Mouse (Mus musculus): ENCODE results near the gene Cd34.

Cd34 gene

DNA sequence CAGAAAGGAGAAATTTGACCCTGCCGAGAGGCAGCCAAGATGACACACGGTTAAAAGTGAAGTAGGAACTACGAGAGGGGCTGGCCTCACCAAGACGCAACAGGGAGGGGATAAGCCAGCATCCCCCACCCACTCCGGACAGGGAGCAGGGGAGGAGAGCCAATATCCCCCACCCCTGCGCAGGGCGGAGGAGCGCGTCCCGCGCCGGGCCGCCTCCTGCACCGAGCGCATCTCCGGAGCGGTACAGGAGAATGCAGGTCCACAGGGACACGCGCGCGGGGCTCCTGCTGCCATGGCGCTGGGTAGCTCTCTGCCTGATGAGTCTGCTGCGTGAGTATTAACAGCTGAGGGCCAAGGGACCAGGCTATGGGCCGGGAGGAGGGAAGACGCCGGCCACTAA lies at the start of gene Cd34:
Cd34 (plus strand) TSS at position 105 of the 400 bp plus-strand sequence.
- DNase-seq (ENCODE audit: extremely low spot score, low read depth, low spot score) = no peak

DNA sequence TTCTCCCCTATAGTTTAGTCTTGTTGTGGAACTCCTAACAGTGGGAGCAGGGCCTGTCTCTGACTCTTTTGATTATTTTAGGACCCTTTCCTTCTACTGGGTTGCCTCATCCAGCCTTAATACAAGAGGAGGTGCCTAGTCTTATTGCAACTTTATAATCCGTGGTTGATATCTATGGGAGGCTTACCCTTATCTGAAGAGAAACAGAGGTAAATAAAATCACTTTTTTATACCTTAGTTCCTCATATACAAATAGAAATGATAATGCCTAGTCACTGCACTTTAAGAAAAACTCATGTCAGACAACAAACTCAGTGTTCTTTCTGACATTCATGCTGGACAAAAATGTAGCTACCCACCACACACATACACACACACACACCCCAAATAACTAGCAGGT lies 44.1 kb upstream of the Cd34 start:
- no peak for DNase-seq (ENCODE audit: extremely low spot score, low read depth, low spot score)

DNA sequence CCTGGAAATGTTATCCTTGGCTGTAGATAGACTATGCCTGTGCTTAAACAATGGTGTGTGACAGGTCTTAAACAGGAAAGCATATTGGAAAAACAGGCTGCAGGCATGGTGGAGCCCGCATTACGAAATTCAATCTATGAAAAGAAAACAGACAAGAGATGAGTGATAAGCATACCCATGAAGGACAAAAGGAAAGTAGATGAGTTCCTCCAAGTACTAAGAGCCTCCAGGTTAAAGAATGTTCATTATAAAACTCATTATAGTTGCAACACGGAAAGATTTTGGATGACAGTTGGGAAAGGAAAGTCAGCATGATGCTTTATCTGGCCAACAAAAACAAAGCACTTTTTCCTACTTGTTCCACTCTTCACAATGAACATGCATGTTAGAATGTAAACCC lies 43.3 kb upstream of the Cd34 start:
- no peak for DNase-seq (ENCODE audit: extremely low spot score, low read depth, low spot score)

DNA sequence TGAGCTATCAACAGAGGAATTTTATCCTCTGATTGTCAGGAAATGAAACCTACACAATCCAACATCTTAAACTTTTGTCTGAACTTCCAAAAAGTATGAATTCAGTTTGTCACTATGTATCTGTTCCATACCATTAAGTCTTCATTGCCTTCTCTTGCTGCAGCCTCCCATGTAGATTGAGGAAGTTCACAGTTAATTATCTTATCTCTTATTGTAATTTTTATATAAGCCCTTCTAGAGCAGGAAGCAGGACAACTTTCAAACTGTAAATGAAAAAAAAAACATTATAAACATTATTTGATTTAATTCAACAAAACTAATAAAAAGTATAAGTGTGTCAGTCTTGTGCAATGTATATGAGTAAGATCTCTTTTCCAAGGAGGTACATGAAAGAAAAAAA lies 37.5 kb upstream of the Cd34 start:
- no peak for DNase-seq (ENCODE audit: extremely low spot score, low read depth, low spot score)

DNA sequence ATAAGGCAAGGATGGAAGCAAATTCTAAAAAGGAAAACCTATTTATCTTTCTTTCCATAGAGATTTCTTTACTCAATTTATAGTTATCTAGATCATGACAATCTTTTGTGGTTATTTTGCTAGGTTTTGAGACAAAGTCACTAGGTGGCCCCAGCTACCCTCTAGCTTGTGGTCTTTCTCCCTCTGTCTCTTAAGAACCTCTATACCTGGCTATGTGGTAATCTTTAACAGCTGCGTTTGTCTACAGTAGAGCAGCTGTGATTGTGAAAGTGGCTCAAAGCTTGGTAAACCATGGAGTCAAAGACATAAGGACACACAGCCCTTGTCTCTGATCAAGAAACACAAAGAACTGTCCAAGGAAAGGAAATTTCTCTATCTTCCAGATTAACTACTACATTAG lies 36.8 kb upstream of the Cd34 start:
- DNase-seq (ENCODE audit: extremely low spot score, low read depth, low spot score) = no peak

DNA sequence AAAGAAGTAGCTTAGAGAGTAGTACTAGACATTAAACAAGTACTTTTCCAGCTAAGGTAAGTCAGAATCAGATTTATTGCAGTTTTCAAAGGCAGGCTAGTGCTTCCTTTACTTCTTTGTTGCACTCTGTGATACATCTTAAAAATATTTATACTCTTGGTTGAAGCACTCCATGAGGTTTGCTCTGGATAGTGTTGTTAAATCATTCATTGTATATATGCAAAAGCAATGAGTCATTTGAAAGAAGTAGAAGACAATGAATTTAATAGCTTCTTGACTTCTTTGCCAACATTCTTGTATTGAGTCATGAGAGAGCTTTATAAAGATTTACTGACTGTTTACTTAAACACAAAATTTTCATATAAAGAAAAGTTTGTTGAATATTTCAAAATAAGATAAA lies 29.7 kb upstream of the Cd34 start:
- no peak for DNase-seq (ENCODE audit: extremely low spot score, low read depth, low spot score)

DNA sequence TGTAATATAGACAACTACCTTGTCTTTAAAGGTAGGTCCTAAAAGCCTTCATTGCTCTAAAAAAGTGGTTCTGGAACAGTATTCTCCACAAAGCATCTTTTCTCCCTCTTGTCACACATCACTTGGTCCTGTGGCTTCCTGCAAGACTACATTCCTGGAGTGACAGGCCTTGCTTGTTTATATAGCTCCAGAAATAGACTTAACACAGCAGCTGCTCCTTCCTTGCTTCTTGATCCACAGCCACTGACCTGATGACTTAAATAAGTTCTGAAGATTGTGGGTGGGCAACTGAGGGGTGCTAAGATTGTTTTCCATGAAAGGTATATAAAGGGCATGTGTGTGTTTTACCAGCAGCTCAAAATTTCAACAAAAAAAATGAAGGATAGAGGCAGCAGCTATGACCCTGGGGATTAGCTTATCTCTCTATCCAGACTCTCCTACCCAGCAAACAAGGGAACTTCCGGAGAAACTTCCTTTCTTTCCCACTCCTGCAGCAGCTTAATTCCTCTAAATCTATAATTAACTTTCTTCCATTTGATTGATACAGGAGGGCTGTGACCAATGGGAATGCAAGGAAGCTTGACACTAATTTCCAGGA lies 12.8 kb upstream of the Cd34 start:
- no peak for DNase-seq (ENCODE audit: extremely low spot score, low read depth, low spot score)

DNA sequence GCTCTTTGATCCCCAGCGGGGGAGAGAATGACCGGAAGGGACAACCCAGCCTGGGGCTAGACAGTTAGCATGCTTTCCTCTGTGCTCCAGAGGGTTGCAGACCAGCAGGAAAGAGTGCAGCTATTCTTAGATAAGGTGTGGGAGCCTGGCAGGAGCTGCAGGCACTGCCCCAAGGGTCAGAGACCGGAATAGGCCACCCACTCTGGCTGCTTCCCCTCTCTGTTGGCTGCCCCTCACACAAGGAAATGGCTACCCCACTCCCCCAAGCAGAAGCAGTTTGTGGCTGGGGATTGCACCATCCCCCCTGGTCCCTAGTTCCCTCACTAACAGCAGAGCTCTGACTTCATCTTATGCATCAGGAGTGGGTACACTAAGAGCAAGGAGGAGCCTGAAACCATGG lies 10.7 kb upstream of the Cd34 start:
- DNase-seq (ENCODE audit: extremely low spot score, low read depth, low spot score) = no peak

DNA sequence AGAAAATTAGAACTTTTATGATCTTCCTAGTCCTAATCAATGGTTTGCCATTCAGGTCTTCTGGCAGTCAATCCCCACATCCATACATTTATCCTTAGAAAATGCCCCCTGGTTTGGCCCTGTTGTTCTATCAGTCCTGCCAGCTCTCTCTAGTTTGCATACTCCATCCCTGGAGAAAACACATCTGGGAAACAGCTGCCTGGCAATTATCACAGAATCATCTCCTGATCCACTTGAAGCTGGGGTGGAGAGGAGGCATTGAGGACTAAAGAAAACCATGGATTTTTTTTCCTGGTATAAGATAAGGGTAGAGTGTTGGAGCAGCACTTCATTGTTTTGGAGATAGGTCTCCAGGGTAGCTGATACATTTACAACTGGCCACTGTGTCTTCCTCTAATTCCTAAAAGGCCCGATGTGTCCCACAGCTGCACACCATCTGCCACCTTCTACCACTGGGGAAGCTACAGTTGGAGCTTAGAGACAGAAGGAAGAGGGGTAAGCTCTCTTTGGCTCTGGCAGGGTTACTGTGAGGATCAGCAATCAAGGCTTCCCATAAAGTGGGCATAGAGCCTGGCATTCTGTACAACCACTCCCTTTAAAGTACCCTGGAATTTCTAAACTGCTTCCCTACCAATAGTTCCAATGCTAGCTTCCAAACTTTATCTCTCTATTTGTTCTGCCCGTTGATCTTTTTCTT lies 9.2 kb upstream of the Cd34 start:
- DNase-seq (ENCODE audit: extremely low spot score, low read depth, low spot score) = no peak

DNA sequence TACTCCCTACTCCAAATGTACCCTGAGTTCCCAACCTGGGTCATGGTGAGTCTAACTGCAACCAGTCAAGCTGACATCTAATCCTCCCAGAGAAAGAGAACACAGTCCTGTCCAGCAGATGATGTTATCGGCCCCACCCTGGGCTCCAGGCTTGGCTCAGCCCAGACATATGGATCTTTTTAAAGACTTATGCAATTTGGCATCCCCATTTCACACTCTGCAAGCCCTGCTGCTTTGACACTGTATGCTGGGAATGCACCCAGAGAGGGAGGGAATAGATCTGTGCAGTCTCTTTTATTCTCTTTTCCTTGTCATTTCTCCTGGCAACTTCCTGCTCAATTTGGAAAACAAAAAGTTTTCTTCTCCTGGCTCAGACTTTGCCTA lies 8.7 kb upstream of the Cd34 start:
- no peak for DNase-seq (ENCODE audit: extremely low spot score, low read depth, low spot score)

DNA sequence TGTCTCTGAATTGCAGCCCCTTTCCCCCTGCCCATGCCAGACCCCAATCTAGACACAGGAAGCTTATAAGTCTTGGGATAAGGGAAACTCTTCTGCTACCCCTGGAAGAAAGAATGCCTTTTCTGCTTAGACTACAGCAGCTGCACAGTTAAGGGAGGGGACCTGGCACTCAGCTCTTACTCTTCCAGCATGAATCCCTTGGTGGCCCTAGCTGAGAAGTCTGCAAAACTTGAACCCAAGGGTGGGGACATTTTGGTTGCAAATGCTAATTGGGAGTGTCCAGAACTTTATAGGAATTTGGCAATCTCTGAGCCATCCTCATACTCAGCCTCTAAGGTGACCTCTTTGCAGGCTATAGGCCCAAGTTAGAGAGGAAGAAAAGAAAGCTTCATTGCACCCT lies 7.9 kb upstream of the Cd34 start:
- no peak for DNase-seq (ENCODE audit: extremely low spot score, low read depth, low spot score)

DNA sequence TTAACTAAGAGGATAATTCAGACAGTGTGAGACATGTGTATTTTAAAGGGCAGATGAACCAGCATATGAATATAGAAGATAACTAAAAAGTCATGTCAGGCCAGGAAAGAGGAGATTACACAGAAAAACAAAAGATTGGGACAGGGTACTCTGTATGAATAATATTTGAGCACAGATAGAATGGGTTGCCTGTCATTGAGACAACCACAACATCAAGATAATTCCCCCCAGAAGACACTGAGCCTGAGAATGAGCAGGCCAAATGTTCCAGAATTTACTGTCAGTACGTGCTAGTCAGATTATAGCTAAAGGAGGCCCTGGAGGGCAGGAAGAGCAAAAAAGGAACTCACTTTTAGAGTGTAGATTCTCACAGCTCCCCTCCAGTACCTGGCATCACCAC lies 3.3 kb upstream of the Cd34 start:
- no peak for DNase-seq (ENCODE audit: extremely low spot score, low read depth, low spot score)

DNA sequence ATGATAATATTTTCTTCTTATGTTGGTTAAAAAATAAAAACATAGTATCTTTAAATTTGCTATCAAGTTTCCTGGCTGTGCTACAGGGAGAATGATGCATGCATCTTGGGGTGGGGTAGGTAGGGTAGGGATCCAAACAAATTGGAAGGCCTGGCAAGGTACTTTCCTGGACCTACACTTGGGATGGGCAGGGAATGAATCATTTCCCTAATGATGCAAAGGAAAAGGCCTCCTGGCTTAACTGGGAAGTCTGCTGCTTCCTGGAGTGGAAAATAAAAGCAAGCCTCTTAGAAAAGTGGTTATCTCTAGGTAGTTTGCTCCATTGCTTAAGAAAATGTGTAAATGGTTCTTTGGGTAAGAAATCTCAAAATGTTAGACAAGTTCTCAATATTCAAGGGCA lies 2.9 kb downstream of the Cd34 start:
- no peak for DNase-seq (ENCODE audit: extremely low spot score, low read depth, low spot score)

DNA sequence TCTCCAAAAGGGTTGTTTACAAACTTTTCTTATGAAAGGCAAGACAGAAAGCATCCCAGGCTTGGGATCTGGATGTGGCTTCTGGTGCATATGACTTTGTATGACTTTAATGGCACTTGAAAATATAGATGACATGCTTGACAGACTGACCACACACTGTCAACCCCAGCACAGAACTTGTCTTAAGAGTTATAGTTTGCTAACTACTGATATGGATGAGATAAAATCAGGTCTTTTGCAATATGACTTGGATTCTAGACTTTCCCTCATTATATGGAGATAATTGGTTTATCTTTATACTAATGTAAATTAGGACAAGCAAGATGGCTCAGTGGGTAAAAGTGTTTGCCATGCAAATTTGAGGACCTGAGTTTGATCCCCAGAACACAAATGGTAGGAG lies 4.3 kb downstream of the Cd34 start:
- no peak for DNase-seq (ENCODE audit: extremely low spot score, low read depth, low spot score)

DNA sequence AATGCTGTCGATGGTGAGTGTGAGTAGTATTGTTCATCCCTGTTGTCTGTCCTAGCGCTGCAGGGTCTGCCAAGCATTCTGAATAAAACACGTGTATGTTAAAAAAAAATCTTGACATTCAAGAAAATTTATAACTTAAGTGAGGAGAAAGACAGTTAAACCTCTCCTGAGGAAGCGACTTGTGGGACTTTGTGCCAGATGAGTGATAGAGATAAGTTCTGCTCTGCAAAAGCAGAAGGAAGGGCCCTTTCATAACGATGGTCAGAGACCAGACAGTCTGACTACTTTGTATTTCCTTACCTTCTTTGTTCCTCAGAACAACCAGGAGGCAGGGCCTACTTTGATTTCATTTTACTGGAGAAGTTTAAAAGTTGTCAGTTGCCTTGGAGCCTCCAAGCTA lies 4.9 kb downstream of the Cd34 start:
- DNase-seq (ENCODE audit: extremely low spot score, low read depth, low spot score) = no peak

DNA sequence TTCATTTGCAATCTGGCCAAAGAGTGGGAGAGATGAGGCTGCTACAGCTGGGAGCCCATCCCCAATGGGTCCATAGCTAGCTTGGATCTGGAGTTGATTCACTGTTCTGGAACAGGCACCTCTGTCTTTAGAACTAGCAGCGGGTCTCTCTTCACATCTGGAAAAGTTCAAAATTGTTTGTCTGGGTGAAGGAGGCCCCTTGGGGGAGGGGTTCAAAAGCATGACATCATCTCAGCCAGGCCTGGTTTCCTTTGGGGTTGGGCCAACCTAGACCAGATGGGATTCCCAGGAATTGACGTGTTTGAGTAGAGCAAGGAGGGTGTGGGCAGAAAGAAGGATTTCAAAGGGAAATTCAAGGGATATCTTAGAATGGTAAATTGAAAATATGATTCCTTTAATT lies 6.8 kb downstream of the Cd34 start:
- DNase-seq (ENCODE audit: extremely low spot score, low read depth, low spot score) = no peak

DNA sequence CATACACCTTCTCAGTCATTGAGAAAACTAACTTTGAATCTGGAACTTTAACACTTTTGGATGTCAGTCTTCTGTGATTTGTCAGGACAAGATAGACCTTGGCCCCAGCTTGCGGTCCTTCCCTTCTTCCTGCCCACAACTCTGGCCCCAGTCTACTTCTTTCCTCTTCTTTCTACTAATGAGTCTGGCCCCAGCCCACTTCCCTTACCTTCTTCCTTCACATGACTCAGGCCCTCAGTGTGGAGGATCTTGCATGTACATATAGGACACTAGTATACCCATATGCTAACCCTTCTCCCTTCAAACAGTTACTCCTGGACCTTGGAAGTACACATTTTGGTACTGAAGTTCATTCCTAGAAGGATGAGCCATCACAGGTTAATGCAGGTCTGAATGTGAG lies 7.8 kb downstream of the Cd34 start:
- no peak for DNase-seq (ENCODE audit: extremely low spot score, low read depth, low spot score)

DNA sequence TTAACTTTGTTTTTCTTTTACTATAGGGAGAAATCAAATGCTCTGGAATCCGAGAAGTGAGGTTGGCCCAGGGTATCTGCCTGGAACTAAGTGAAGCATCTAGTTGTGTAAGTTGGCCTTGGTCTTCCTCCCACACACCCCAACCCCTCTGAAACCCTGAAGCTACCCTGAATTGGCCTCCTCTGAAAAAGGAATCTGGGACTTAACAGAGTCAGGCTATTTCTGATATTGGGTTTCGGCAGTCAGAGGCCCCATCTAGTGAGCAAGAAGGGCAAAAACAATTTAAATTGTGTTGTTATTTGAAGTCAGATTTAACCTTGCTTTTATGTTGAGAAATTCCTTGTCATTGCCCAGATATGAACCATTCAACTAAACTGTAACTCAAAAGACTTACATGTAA lies 12.3 kb downstream of the Cd34 start:
- no peak for DNase-seq (ENCODE audit: extremely low spot score, low read depth, low spot score)

DNA sequence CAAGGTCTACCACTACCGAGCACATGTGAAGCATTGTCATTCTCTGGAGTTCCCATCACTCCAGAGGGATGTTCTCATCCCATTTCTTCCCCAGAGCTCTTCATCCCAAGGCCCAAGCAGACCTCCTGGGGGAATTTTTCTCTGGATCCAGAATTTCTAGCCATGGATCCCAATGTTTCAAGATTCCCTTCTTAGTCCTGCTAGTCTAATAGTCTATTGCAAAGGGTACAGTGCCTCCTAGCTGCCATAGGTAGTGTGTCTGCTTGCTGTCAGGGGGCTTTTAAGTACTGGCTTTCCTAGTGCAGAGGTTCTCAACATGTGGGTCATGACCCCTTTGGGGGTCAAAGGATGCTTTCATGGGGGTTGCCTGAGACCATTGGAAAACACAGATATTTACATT lies 14.3 kb downstream of the Cd34 start:
- DNase-seq (ENCODE audit: extremely low spot score, low read depth, low spot score) = no peak

DNA sequence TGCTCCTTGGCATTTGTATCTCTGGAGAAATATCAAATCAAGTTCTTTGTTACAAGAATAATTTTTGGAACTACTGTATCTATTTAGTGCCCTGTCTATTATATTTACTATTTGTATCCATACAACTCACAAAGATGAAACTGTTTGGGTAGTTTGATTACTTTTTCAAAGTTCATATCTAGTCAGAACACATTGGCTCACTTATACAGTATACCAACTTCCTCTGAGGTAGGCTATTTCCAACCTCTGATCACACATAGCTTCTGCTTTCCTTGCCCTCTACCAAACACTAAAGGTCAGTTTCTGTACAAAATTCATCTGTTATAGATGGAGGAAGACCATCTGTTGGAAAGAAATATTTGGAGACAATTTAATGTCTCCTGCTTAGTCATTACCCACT lies 16.1 kb downstream of the Cd34 start:
- DNase-seq (ENCODE audit: extremely low spot score, low read depth, low spot score) = no peak

DNA sequence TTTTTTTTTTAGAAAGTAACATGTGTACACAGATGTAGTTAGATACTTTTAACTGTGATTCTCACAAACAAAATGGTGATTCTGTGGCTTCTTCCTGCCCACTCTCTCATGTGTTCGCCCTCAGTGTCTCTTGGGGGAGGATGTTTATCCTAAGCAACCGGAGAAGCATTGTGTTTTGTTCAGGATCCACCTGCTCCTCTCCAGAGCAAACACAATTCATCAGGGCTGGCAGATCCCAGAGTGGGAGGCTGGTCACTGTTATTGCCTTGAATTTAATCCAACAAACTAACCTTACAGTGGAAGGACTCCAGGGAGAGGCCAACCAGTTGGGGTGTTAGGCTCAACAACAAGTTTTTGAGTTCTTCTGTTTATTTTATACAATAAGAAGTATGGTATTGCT lies 17.1 kb downstream of the Cd34 start:
- no peak for DNase-seq (ENCODE audit: extremely low spot score, low read depth, low spot score)

DNA sequence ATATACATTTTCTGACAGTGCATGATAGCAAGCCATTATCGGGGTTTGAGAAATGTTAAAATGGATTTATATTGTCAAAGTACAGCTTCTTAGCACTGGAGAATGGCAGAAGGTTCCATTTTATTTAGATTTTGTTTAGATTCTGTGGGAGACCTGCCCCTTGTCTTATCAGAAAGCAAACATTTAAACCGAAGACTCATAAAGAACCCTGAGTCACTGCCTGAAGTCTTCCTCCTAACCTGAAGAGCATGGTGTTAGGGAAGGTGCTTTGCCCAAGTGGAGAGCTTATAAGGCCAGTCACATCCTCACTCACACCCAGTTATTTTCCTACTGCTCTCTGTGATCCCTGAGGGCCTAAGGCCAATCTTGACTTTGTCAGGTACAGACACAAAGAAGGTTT lies 18.4 kb downstream of the Cd34 start:
- DNase-seq (ENCODE audit: extremely low spot score, low read depth, low spot score) = no peak

DNA sequence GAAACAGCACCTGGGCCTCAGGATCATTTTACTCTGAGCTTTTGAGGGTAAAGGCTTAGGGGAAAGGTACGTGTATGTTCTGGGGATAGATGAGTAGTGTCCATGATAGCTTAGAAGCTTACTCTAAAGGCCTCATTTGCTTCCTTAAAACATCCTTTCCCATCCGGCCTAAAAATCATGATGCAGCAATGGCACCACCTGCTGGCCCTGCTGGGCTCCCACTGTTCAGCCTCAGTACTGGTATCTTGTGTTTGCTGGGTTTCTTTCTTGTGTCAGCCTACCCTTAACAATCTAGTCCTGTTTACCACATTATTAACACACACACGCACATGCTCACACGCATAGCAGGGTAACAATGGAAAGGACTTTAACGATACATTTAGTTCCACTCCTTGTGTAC lies 23.6 kb downstream of the Cd34 start:
- no peak for DNase-seq (ENCODE audit: extremely low spot score, low read depth, low spot score)
